Mouse (Mus musculus) heart, embryonic 16.5 days (tissue): ENCODE measurements around the gene Nsg2. TPM values are rescaled to one million over a fixed set of nuclear protein-coding genes. Genes with fewer than 3 reads are reported as not detected.
"Not testable (repeated sequence)": the region's sequence is repeated elsewhere in the genome, so short reads cannot be mapped to it uniquely, and the experiment has no call there.

Experiments
- ATAC-seq: fragments of 200-750 bp; cut with Nextera tagmentation; replicated peaks from 2 replicates; pipeline ENCODE4 v1.8.0; 2017; ENCODE audit warnings: moderate number of reproducible peaks; ENCODE audit not compliant: insufficient read depth, low FRiP score; ENCODE audit errors: extremely low read depth
- H3K27ac ChIP-seq: fragments of 300-500 bp; sonication (generic); 2 replicates; pipeline ENCODE4 v1.5.1; 2014; ENCODE audit warnings: mild to moderate bottlenecking, low read length, control low read depth, moderate library complexity
- H3K27me3 ChIP-seq: fragments of 300-500 bp; sonication (generic); 2 replicates; pipeline ENCODE4 v1.6.1; 2014; ENCODE audit warnings: low read length, mixed read lengths; ENCODE audit not compliant: control insufficient read depth, insufficient read depth
- H3K36me3 ChIP-seq: fragments of 300-500 bp; sonication (generic); 2 replicates; pipeline ENCODE4 v1.6.1; 2014; ENCODE audit not compliant: control insufficient read depth, insufficient read depth
- H3K4me1 ChIP-seq: fragments of 300-500 bp; sonication (generic); 2 replicates; pipeline ENCODE4 v1.6.1; 2014; ENCODE audit warnings: low read length, mixed read lengths; ENCODE audit not compliant: control insufficient read depth, insufficient read depth
- H3K4me2 ChIP-seq: fragments of 300-500 bp; sonication (generic); 2 replicates; pipeline ENCODE4 v1.6.1; 2014; ENCODE audit warnings: low read depth, mild to moderate bottlenecking, control low read depth, low read length
- H3K4me3 ChIP-seq: fragments of 300-500 bp; sonication (generic); 2 replicates; pipeline ENCODE4 v1.5.1; 2014; ENCODE audit warnings: mild to moderate bottlenecking, control low read depth, low read length
- H3K9ac ChIP-seq: fragments of 300-500 bp; sonication (generic); 2 replicates; pipeline ENCODE4 v1.6.1; 2014; ENCODE audit warnings: low read length, control low read depth
- H3K9me3 ChIP-seq: fragments of 300-500 bp; sonication (generic); replicated peaks from 2 replicates; pipeline ENCODE4 v1.6.1; 2016; ENCODE audit warnings: low read length; ENCODE audit not compliant: control insufficient read depth
- WGBS: fragments of 180-500 bp; shearing (Covaris S2); extraction: QIAGEN DNeasy Blood & Tissue Kit; methylation state at CpG from one replicate; pipeline ENCODE4 v1.1.7; 2014; 5-methylcytosine and 5-hydroxymethylcytosine counted together
- polyA plus RNA-seq: library from polyadenylated mRNA; unstranded; fragments of >200 nt; fragmentation: Nextera tagmentation; extraction: Ambion mirVana; gene quantifications from 2 replicates; pipeline ENCODE4 v1.2.1, GENCODE M21; 2015

Gene Nsg2
- polyA plus RNA-seq, 1 experiment from 2014 or later: 7.0 TPM

GRCm38 (mm10) chr11:31981830-31982229 lies 18.4 kb upstream of the Nsg2 start:
- ATAC-seq: no peak
- WGBS: 79% methylated on average over 7 of the region's 7 CpGs

GRCm38 (mm10) chr11:31982247-31982943 lies 17.9 kb upstream of the Nsg2 start:
- not testable (repeated sequence) for H3K9me3 ChIP-seq, H3K9ac ChIP-seq, H3K36me3 ChIP-seq, H3K4me3 ChIP-seq, ATAC-seq, H3K27me3 ChIP-seq, H3K27ac ChIP-seq, H3K4me2 ChIP-seq, H3K4me1 ChIP-seq
- WGBS: 76% methylated on average over 13 of the region's 13 CpGs

More at GRCm38 (mm10) chr11:31981830-31982229, 18.4 kb upstream of the Nsg2 start:
- Histone ChIP-seq H3K4me1 (no peaks in the 10 kb centered on the region; the same call in 1 of the 2 replicates), H3K9ac (no peak overlapping the region), H3K27ac (no peak overlapping the region), H3K9me3 (peaks cover 8% of the 10 kb centered on the region), H3K36me3 (no peaks in the 10 kb centered on the region), H3K27me3 (no peaks in the 10 kb centered on the region), H3K4me2 (no peak overlapping the region), H3K4me3 (no peak overlapping the region)

GRCm38 (mm10) chr11:31983249-31983648 lies 17.0 kb upstream of the Nsg2 start:
- Histone ChIP-seq H3K9ac (no peak overlapping the region), H3K36me3 (no peaks in the 10 kb centered on the region), H3K4me3 (no peak overlapping the region), H3K27ac (no peak overlapping the region), H3K4me2 (no peak overlapping the region), H3K27me3 (no peaks in the 10 kb centered on the region), H3K4me1 (no peaks in the 10 kb centered on the region; the same call in 1 of the 2 replicates), H3K9me3 (peaks cover 8% of the 10 kb centered on the region)
- no peak for ATAC-seq

- Histone ChIP-seq H3K27ac (no peak overlapping the region), H3K4me3 (no peak overlapping the region), H3K27me3 (no peaks in the 10 kb centered on the region), H3K36me3 (no peaks in the 10 kb centered on the region), H3K4me2 (no peak overlapping the region), H3K9ac (no peak overlapping the region), H3K4me1 (no peaks in the 10 kb centered on the region; the same call in 1 of the 2 replicates), H3K9me3 (peaks cover 3% of the 10 kb centered on the region; the same call in 1 of the 2 replicates)
- ATAC-seq: no peak
- 63% methylated on average over 2 of the region's 2 CpGs for WGBS
Observed at GRCm38 (mm10) chr11:31984786-31985185, 15.5 kb upstream of the Nsg2 start.

GRCm38 (mm10) chr11:31992535-31992934 lies 7.7 kb upstream of the Nsg2 start:
- no peak overlapping the region for H3K9ac ChIP-seq
- no peak for ATAC-seq
- H3K9me3 ChIP-seq: no peaks in the 10 kb centered on the region; the same call in 1 of the 2 replicates
- no peaks in the 10 kb centered on the region for H3K27me3 ChIP-seq
- H3K4me2 ChIP-seq: no peak overlapping the region
- H3K36me3 ChIP-seq: no peaks in the 10 kb centered on the region
- H3K4me1 ChIP-seq: no peaks in the 10 kb centered on the region
- H3K4me3 ChIP-seq: no peak overlapping the region
- 82% methylated on average over 3 of the region's 3 CpGs for WGBS
- H3K27ac ChIP-seq: no peak overlapping the region

GRCm38 (mm10) chr11:31999716-32000115 lies 547 bp upstream of the Nsg2 start:
- Histone ChIP-seq H3K27ac (no peak overlapping the region), H3K4me3 (no peak overlapping the region), H3K4me1 (no peaks in the 10 kb centered on the region; the same call in 1 of the 2 replicates), H3K36me3 (no peaks in the 10 kb centered on the region), H3K9ac (no peak overlapping the region), H3K9me3 (no peaks in the 10 kb centered on the region; the same call in 1 of the 2 replicates), H3K4me2 (no peak overlapping the region), H3K27me3 (peaks cover 11% of the 10 kb centered on the region)
- WGBS: 23% methylated on average over 2 of the region's 2 CpGs
- ATAC-seq: peak; percentile 25

- Histone ChIP-seq H3K9me3 (no peaks in the 10 kb centered on the region; the same call in 1 of the 2 replicates), H3K4me2 (0 out of 2 replicates have a peak overlapping the region, but pooled peaks have one; percentile 10)
- WGBS: 12% methylated on average over 11 of the region's 11 CpGs
Observed at GRCm38 (mm10) chr11:32001181-32001910, 1.1 kb downstream of the Nsg2 start.

GRCm38 (mm10) chr11:32002670-32003072 lies 2.4 kb downstream of the Nsg2 start:
- 12% methylated on average over 5 of the region's 5 CpGs for WGBS
- H3K36me3 ChIP-seq: 0 out of 2 replicates have a peak, but pooled peaks cover 4% of the 10 kb centered on the region
- H3K27me3 ChIP-seq: peaks cover 11% of the 10 kb centered on the region
- H3K4me1 ChIP-seq: no peaks in the 10 kb centered on the region; the same call in 1 of the 2 replicates
- ATAC-seq: no peak
- H3K9me3 ChIP-seq: no peaks in the 10 kb centered on the region; the same call in none of the 2 replicates
- H3K9ac ChIP-seq: no peak overlapping the region
- H3K4me2 ChIP-seq: no peak overlapping the region; the same call in 1 of the 2 replicates
- no peak overlapping the region for H3K4me3 ChIP-seq
- H3K27ac ChIP-seq: no peak overlapping the region

More at GRCm38 (mm10) chr11:32001181-32001910, 1.1 kb downstream of the Nsg2 start:
- Histone ChIP-seq H3K27ac (no peak overlapping the region), H3K36me3 (no peaks in the 10 kb centered on the region), H3K9ac (0 out of 2 replicates have a peak overlapping the region, but pooled peaks have one; percentile 12), H3K27me3 (peaks cover 11% of the 10 kb centered on the region), H3K4me1 (no peaks in the 10 kb centered on the region; the same call in 1 of the 2 replicates), H3K4me3 (peak overlapping the region; percentile 22; the same call in 1 of the 2 replicates)
- ATAC-seq: no peak

GRCm38 (mm10) chr11:32008049-32008448 lies 7.8 kb downstream of the Nsg2 start:
- WGBS: 69% methylated on average over 3 of the region's 3 CpGs

More at GRCm38 (mm10) chr11:32008049-32008448, 7.8 kb downstream of the Nsg2 start:
- H3K4me2 ChIP-seq, H3K9me3 ChIP-seq, H3K4me3 ChIP-seq, H3K4me1 ChIP-seq, H3K9ac ChIP-seq, H3K36me3 ChIP-seq, H3K27me3 ChIP-seq, H3K27ac ChIP-seq, ATAC-seq: not testable (repeated sequence)
